Mouse (Mus musculus): ENCODE data around the gene Srsf1. TPM values are rescaled to one million over a fixed set of nuclear protein-coding genes. Genes with fewer than 3 reads are reported as not detected.
A peak's percentile ranks its signal among the peaks of the same experiment; 100 is the strongest.

Gene Srsf1
- polyA plus RNA-seq, 1 experiment = 143 TPM

DNA sequence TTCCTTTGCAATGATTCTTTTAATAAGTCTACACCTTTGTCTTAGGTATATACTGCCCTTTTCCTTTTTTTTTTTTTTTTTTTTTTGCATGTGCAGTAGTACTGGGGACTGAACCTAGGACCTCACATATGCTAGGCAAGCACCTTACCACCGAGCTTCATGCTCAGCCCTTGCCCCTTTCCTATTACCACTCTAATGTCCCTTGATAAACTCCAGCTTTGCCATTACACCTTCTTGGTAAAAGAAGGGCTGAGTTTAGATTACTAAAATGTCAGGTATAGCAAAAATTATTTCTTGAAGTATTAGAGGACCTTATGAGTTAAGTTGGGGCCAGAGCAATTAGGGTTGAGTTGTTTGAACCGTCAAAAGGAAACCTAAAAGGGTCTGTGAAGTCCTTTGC is 8.6 kb downstream of the Srsf1 start:
- peaks cover 41% of the 10 kb centered on the region for H3K79me2 ChIP-seq (ENCODE audit: control insufficient read depth, insufficient read depth)
- H3ac ChIP-seq (ENCODE audit: control insufficient read depth, insufficient read length, low read depth) = no peak overlapping the region
- H3K36me3 ChIP-seq (ENCODE audit: control insufficient read depth, insufficient read depth) = peaks cover 69% of the 10 kb centered on the region
- TF ChIP-seq MAX (IDR thresholded peaks at IDR 0.05) (no peak), USF1 (IDR thresholded peaks at IDR 0.05; ENCODE audit: low read depth) (no peak), CTCF (IDR thresholded peaks at IDR 0.05; ENCODE audit: control insufficient read depth, insufficient read depth, insufficient read length) (no peak), CEBPB (IDR thresholded peaks at IDR 0.05; ENCODE audit: low read depth) (no peak), MYOG (IDR thresholded peaks at IDR 0.05; ENCODE audit: control insufficient read depth, extremely low read depth, insufficient read length) (no peak)
- H3K4me3 ChIP-seq (ENCODE audit: insufficient read depth, poor library complexity, severe bottlenecking) = no peak overlapping the region
- no peaks in the 10 kb centered on the region for H3K27me3 ChIP-seq (ENCODE audit: control insufficient read depth, insufficient read depth, insufficient read length)
- peaks cover 19% of the 10 kb centered on the region for H3K79me3 ChIP-seq (ENCODE audit: low read depth)

DNA sequence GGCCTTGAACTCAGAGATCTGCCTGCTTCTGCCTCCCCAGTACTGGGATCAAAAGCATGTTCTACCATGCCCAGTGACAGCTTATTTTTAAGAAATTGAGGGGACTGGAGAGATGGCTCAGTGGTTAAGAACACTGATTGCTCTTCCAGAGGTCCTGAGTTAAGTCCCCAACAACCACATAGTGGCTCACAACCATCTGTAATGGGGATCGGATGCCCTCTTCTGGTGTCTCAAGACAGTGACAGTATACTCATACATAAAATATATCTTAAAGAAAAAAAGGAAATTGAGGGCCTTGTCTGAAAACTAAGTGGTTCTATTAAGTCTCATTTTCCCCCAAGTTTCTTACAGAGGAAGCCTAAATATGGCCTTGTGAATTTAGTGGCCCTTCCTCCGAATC is 10.6 kb downstream of the Srsf1 start:
- TF ChIP-seq MYOG (IDR thresholded peaks at IDR 0.05; ENCODE audit: control insufficient read depth, extremely low read depth, insufficient read length) (no peak), MAX (IDR thresholded peaks at IDR 0.05) (no peak), CTCF (IDR thresholded peaks at IDR 0.05; ENCODE audit: control insufficient read depth, insufficient read depth, insufficient read length) (no peak), CEBPB (IDR thresholded peaks at IDR 0.05; ENCODE audit: low read depth) (no peak), MYOD1 (IDR thresholded peaks at IDR 0.05; ENCODE audit: control insufficient read depth, insufficient read length, low read depth) (no peak), FOSL1 (IDR thresholded peaks at IDR 0.05; ENCODE audit: insufficient read depth, low read length, poor library complexity, severe bottlenecking) (no peak), USF1 (IDR thresholded peaks at IDR 0.05; ENCODE audit: low read depth) (no peak)
- H3K36me3 ChIP-seq (ENCODE audit: control insufficient read depth, insufficient read depth) = peaks cover 49% of the 10 kb centered on the region
- no peak overlapping the region for H3ac ChIP-seq (ENCODE audit: control insufficient read depth, insufficient read length, low read depth)
- H3K27me3 ChIP-seq (ENCODE audit: control insufficient read depth, insufficient read depth, insufficient read length) = no peaks in the 10 kb centered on the region
- no peak overlapping the region for H3K4me3 ChIP-seq (ENCODE audit: insufficient read depth, poor library complexity, severe bottlenecking)
- peaks cover 21% of the 10 kb centered on the region for H3K79me2 ChIP-seq (ENCODE audit: control insufficient read depth, insufficient read depth)
- H3K79me3 ChIP-seq (ENCODE audit: low read depth) = peaks cover 2% of the 10 kb centered on the region

DNA sequence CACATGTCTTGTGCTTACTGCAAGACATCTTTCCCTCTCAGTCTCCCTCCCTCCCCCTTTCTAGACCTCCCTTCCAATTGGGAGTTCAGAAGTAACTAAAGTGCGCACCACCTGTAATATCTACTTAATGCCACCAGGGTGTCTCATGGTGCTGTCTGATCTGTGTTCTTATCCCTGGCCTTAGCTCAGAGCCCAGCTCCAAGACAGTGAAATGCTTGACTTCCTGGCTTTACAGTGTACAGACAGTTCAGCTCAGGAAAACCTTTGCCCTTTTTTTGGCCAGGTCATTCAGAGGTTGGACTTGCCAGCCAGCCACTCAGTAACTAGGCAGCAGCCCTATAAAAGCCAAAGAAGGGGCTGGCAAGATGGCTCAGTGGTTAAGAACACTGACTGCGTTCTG is 12.0 kb downstream of the Srsf1 start:
- peaks cover 8% of the 10 kb centered on the region for H3K79me2 ChIP-seq (ENCODE audit: control insufficient read depth, insufficient read depth)
- H3K4me3 ChIP-seq (ENCODE audit: insufficient read depth, poor library complexity, severe bottlenecking) = no peak overlapping the region
- TF ChIP-seq CTCF (IDR thresholded peaks at IDR 0.05; ENCODE audit: control insufficient read depth, insufficient read depth, insufficient read length) = peak; percentile 40
- TF ChIP-seq CEBPB (IDR thresholded peaks at IDR 0.05; ENCODE audit: low read depth) = no peak
- no peak for TF ChIP-seq MAX (IDR thresholded peaks at IDR 0.05)
- no peak for TF ChIP-seq USF1 (IDR thresholded peaks at IDR 0.05; ENCODE audit: low read depth)
- no peak for TF ChIP-seq MYOG (IDR thresholded peaks at IDR 0.05; ENCODE audit: control insufficient read depth, extremely low read depth, insufficient read length)
- H3K79me3 ChIP-seq (ENCODE audit: low read depth) = peaks cover 2% of the 10 kb centered on the region
- peaks cover 41% of the 10 kb centered on the region for H3K36me3 ChIP-seq (ENCODE audit: control insufficient read depth, insufficient read depth)
- H3ac ChIP-seq (ENCODE audit: control insufficient read depth, insufficient read length, low read depth) = no peak overlapping the region
- no peaks in the 10 kb centered on the region for H3K27me3 ChIP-seq (ENCODE audit: control insufficient read depth, insufficient read depth, insufficient read length)

- H3K27me3 ChIP-seq (ENCODE audit: control insufficient read depth, insufficient read depth, insufficient read length) = no peaks in the 10 kb centered on the region
- H3K36me3 ChIP-seq (ENCODE audit: control insufficient read depth, insufficient read depth) = peaks cover 17% of the 10 kb centered on the region
- H3K79me3 ChIP-seq (ENCODE audit: low read depth) = no peaks in the 10 kb centered on the region
- no peak overlapping the region for H3ac ChIP-seq (ENCODE audit: control insufficient read depth, insufficient read length, low read depth)
- TF ChIP-seq MYOD1 (IDR thresholded peaks at IDR 0.05; ENCODE audit: control insufficient read depth, insufficient read length, low read depth) (no peak), MYOG (IDR thresholded peaks at IDR 0.05; ENCODE audit: control insufficient read depth, extremely low read depth, insufficient read length) (no peak), MAX (IDR thresholded peaks at IDR 0.05) (no peak), CEBPB (IDR thresholded peaks at IDR 0.05; ENCODE audit: low read depth) (no peak), FOSL1 (IDR thresholded peaks at IDR 0.05; ENCODE audit: insufficient read depth, low read length, poor library complexity, severe bottlenecking) (no peak), CTCF (IDR thresholded peaks at IDR 0.05; ENCODE audit: control insufficient read depth, insufficient read depth, insufficient read length) (no peak)
- H3K4me3 ChIP-seq (ENCODE audit: insufficient read depth, poor library complexity, severe bottlenecking) = no peak overlapping the region
- no peaks in the 10 kb centered on the region for H3K79me2 ChIP-seq (ENCODE audit: control insufficient read depth, insufficient read depth)
Observed at GRCm38 (mm10) chr11:88061892-88062625, 14.9 kb downstream of the Srsf1 start.

DNA sequence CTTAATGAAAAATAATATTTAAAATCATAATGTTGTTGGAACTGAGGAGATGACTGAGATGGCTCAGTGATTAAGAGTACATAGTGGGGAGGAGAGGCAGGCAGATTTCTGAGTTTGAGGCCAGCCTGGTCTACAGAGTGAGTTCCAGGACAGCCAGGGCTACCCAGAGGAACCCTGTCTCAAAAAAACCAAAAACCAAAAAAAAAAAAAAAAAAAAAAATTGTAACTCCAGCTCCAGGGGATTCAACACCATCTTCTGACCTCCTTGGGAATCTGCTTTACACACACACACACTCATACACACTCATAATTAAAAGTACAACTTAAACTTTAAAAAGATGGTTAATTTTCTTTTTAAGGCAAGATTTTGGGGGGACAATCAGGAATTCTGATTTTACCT is 18.6 kb downstream of the Srsf1 start:
- TF ChIP-seq FOSL1 (IDR thresholded peaks at IDR 0.05; ENCODE audit: insufficient read depth, low read length, poor library complexity, severe bottlenecking) = no peak
- no peak for TF ChIP-seq MYOG (IDR thresholded peaks at IDR 0.05; ENCODE audit: control insufficient read depth, extremely low read depth, insufficient read length)
- no peak for TF ChIP-seq CTCF (IDR thresholded peaks at IDR 0.05; ENCODE audit: control insufficient read depth, insufficient read depth, insufficient read length)
- TF ChIP-seq MAX (IDR thresholded peaks at IDR 0.05) = no peak
- TF ChIP-seq CEBPB (IDR thresholded peaks at IDR 0.05; ENCODE audit: low read depth) = no peak
- no peak for TF ChIP-seq USF1 (IDR thresholded peaks at IDR 0.05; ENCODE audit: low read depth)
- no peak for TF ChIP-seq MYOD1 (IDR thresholded peaks at IDR 0.05; ENCODE audit: control insufficient read depth, insufficient read length, low read depth)
- Histone ChIP-seq H3K4me3 (ENCODE audit: insufficient read depth, poor library complexity, severe bottlenecking) (no peak overlapping the region), H3K79me3 (ENCODE audit: low read depth) (peaks cover 19% of the 10 kb centered on the region), H3ac (ENCODE audit: control insufficient read depth, insufficient read length, low read depth) (no peak overlapping the region), H3K27me3 (ENCODE audit: control insufficient read depth, insufficient read depth, insufficient read length) (no peaks in the 10 kb centered on the region), H3K36me3 (ENCODE audit: control insufficient read depth, insufficient read depth) (peaks cover 6% of the 10 kb centered on the region), H3K79me2 (ENCODE audit: control insufficient read depth, insufficient read depth) (peaks cover 24% of the 10 kb centered on the region)

- TF ChIP-seq CTCF (IDR thresholded peaks at IDR 0.05; ENCODE audit: control insufficient read depth, insufficient read depth, insufficient read length) (no peak), MYOD1 (IDR thresholded peaks at IDR 0.05; ENCODE audit: control insufficient read depth, insufficient read length, low read depth) (no peak), CEBPB (IDR thresholded peaks at IDR 0.05; ENCODE audit: low read depth) (no peak), USF1 (IDR thresholded peaks at IDR 0.05; ENCODE audit: low read depth) (no peak), MAX (IDR thresholded peaks at IDR 0.05) (no peak), MYOG (IDR thresholded peaks at IDR 0.05; ENCODE audit: control insufficient read depth, extremely low read depth, insufficient read length) (no peak), FOSL1 (IDR thresholded peaks at IDR 0.05; ENCODE audit: insufficient read depth, low read length, poor library complexity, severe bottlenecking) (no peak)
- Histone ChIP-seq H3K4me3 (ENCODE audit: insufficient read depth, poor library complexity, severe bottlenecking) (peak overlapping the region; percentile 91), H3K79me2 (ENCODE audit: control insufficient read depth, insufficient read depth) (peaks cover 39% of the 10 kb centered on the region), H3K36me3 (ENCODE audit: control insufficient read depth, insufficient read depth) (peaks cover 6% of the 10 kb centered on the region), H3K79me3 (ENCODE audit: low read depth) (peaks cover 34% of the 10 kb centered on the region), H3ac (ENCODE audit: control insufficient read depth, insufficient read length, low read depth) (peak overlapping the region; percentile 97), H3K27me3 (ENCODE audit: control insufficient read depth, insufficient read depth, insufficient read length) (no peaks in the 10 kb centered on the region)
Observed at GRCm38 (mm10) chr11:88067191-88067585, 20.0 kb downstream of the Srsf1 start.

Data from C2C12 (cell line).